Mouse (Mus musculus) limb, embryonic 10.5 days (tissue): ENCODE measurements around the gene Mfrp. TPM values are rescaled to one million over a fixed set of nuclear protein-coding genes. Genes with fewer than 3 reads are reported as not detected.

Experiments used
- DNase-seq: peaks from one replicate; pipeline ENCODE4 v3.0.0-alpha.2; 2017; ENCODE audit warnings: low spot score
- H3K27ac ChIP-seq: fragments of 300-500 bp; sonication (generic); 2 replicates; pipeline ENCODE4 v1.5.1; 2016; ENCODE audit warnings: mild to moderate bottlenecking
- H3K27me3 ChIP-seq: fragments of 300-500 bp; sonication (generic); 2 replicates; pipeline ENCODE4 v1.6.1; 2016; ENCODE audit warnings: low read depth, mild to moderate bottlenecking; ENCODE audit not compliant: poor library complexity, severe bottlenecking
- H3K36me3 ChIP-seq: fragments of 300-500 bp; sonication (generic); 2 replicates; pipeline ENCODE4 v1.6.1; 2016; ENCODE audit warnings: mild to moderate bottlenecking, moderate library complexity
- H3K4me1 ChIP-seq: fragments of 300-500 bp; sonication (generic); 2 replicates; pipeline ENCODE4 v1.6.1; 2016
- H3K4me3 ChIP-seq: fragments of 300-500 bp; sonication (generic); 2 replicates; pipeline ENCODE4 v1.5.1; 2016; ENCODE audit warnings: mild to moderate bottlenecking, moderate library complexity
- H3K9me3 ChIP-seq: fragments of 300-500 bp; sonication (generic); replicated peaks from 2 replicates; pipeline ENCODE4 v1.6.1; 2016; ENCODE audit warnings: mild to moderate bottlenecking
- WGBS: fragments of 180-500 bp; shearing (Covaris S2); methylation state at CpG from one replicate; pipeline ENCODE4 v1.1.7; 2016; 5-methylcytosine and 5-hydroxymethylcytosine counted together
- polyA plus RNA-seq: library from polyadenylated mRNA; unstranded; fragments of >200 nt; fragmentation: Nextera tagmentation; extraction: Ambion mirVana; gene quantifications from 2 replicates; pipeline ENCODE4 v1.2.1, GENCODE M21; 2016

The Mfrp gene
- polyA plus RNA-seq, 1 experiment from 2014 or later = 0.13 TPM

GRCm38 (mm10) chr9:44114453-44114852, 12.9 kb downstream of the Mfrp start:
- H3K9me3 ChIP-seq = no peaks in the 10 kb centered on the region
- H3K4me1 ChIP-seq = peaks cover 26% of the 10 kb centered on the region
- H3K27me3 ChIP-seq = no peaks in the 10 kb centered on the region
- peaks cover 14% of the 10 kb centered on the region for H3K36me3 ChIP-seq
- 87% methylated on average over 2 of the region's 2 CpGs for WGBS
- no peak for DNase-seq
- H3K4me3 ChIP-seq = no peak overlapping the region
- H3K27ac ChIP-seq = no peak overlapping the region

GRCm38 (mm10) chr9:44115599-44115998, 14.1 kb downstream of the Mfrp start:
- Histone ChIP-seq H3K36me3 (peaks cover 3% of the 10 kb centered on the region), H3K9me3 (no peaks in the 10 kb centered on the region), H3K4me1 (peaks cover 15% of the 10 kb centered on the region), H3K27ac (no peak overlapping the region), H3K27me3 (no peaks in the 10 kb centered on the region), H3K4me3 (no peak overlapping the region)
- 92% methylated on average over 9 of the region's 9 CpGs for WGBS
- DNase-seq = no peak

- 96% methylated on average over 4 of the region's 4 CpGs for WGBS
Measured at GRCm38 (mm10) chr9:44116182-44116581, 14.7 kb downstream of the Mfrp start.

GRCm38 (mm10) chr9:44119011-44119410, 17.5 kb downstream of the Mfrp start:
- no peaks in the 10 kb centered on the region for H3K9me3 ChIP-seq
- no peaks in the 10 kb centered on the region for H3K4me1 ChIP-seq
- H3K36me3 ChIP-seq = no peaks in the 10 kb centered on the region
- no peaks in the 10 kb centered on the region for H3K27me3 ChIP-seq
- 50% methylated on average over 5 of the region's 5 CpGs for WGBS
- H3K27ac ChIP-seq = no peak overlapping the region
- peak; percentile 69 for DNase-seq
- H3K4me3 ChIP-seq = no peak overlapping the region

More at GRCm38 (mm10) chr9:44116182-44116581, 14.7 kb downstream of the Mfrp start:
- Histone ChIP-seq H3K27ac (no peak overlapping the region), H3K4me3 (no peak overlapping the region), H3K27me3 (no peaks in the 10 kb centered on the region), H3K36me3 (0 out of 2 replicates have a peak, but pooled peaks cover 2% of the 10 kb centered on the region), H3K9me3 (no peaks in the 10 kb centered on the region), H3K4me1 (peaks cover 12% of the 10 kb centered on the region)
- DNase-seq = no peak

- no peaks in the 10 kb centered on the region for H3K27me3 ChIP-seq
Measured at GRCm38 (mm10) chr9:44119948-44120465, 18.5 kb downstream of the Mfrp start.

GRCm38 (mm10) chr9:44124317-44124716, 22.8 kb downstream of the Mfrp start:
- H3K4me1 ChIP-seq = peaks cover 16% of the 10 kb centered on the region
- no peaks in the 10 kb centered on the region for H3K36me3 ChIP-seq
- no peak overlapping the region for H3K27ac ChIP-seq
- H3K4me3 ChIP-seq = no peak overlapping the region
- no peak for DNase-seq
- WGBS = 73% methylated on average over 6 of the region's 6 CpGs
- H3K9me3 ChIP-seq = no peaks in the 10 kb centered on the region
- H3K27me3 ChIP-seq = 0 out of 2 replicates have a peak, but pooled peaks cover 4% of the 10 kb centered on the region

More at GRCm38 (mm10) chr9:44119948-44120465, 18.5 kb downstream of the Mfrp start:
- Histone ChIP-seq H3K4me1 (no peaks in the 10 kb centered on the region; the same call in 1 of the 2 replicates), H3K36me3 (no peaks in the 10 kb centered on the region), H3K27ac (no peak overlapping the region), H3K9me3 (no peaks in the 10 kb centered on the region), H3K4me3 (no peak overlapping the region)
- 84% methylated on average over 8 of the region's 8 CpGs for WGBS
- DNase-seq = no peak

GRCm38 (mm10) chr9:44125026-44125425, 23.5 kb downstream of the Mfrp start:
- Histone ChIP-seq H3K4me1 (peaks cover 23% of the 10 kb centered on the region), H3K9me3 (no peaks in the 10 kb centered on the region), H3K27ac (no peak overlapping the region), H3K27me3 (0 out of 2 replicates have a peak, but pooled peaks cover 4% of the 10 kb centered on the region), H3K4me3 (no peak overlapping the region), H3K36me3 (no peaks in the 10 kb centered on the region)
- DNase-seq = no peak
- WGBS = 57% methylated on average over 5 of the region's 5 CpGs

- no peaks in the 10 kb centered on the region for H3K9me3 ChIP-seq
- peak overlapping the region; percentile 21; the same call in 1 of the 2 replicates for H3K27ac ChIP-seq
- H3K27me3 ChIP-seq = peaks cover 6% of the 10 kb centered on the region; the same call in 1 of the 2 replicates
- peak overlapping the region; percentile 20; the same call in 1 of the 2 replicates for H3K4me3 ChIP-seq
- WGBS = 37% methylated on average over 18 of the region's 18 CpGs
- peak; percentile 91 for DNase-seq
- peaks cover 30% of the 10 kb centered on the region for H3K4me1 ChIP-seq
- H3K36me3 ChIP-seq = no peaks in the 10 kb centered on the region
Measured at GRCm38 (mm10) chr9:44125546-44126428, 24.3 kb downstream of the Mfrp start.

- no peak overlapping the region for H3K27ac ChIP-seq
- H3K4me1 ChIP-seq = peaks cover 40% of the 10 kb centered on the region
- H3K36me3 ChIP-seq = no peaks in the 10 kb centered on the region
- DNase-seq = no peak
- H3K9me3 ChIP-seq = no peaks in the 10 kb centered on the region
- 86% methylated on average over 3 of the region's 3 CpGs for WGBS
- peaks cover 16% of the 10 kb centered on the region for H3K27me3 ChIP-seq
- H3K4me3 ChIP-seq = no peak overlapping the region
Measured at GRCm38 (mm10) chr9:44126746-44127145, 25.2 kb downstream of the Mfrp start.

GRCm38 (mm10) chr9:44127351-44127801, 25.8 kb downstream of the Mfrp start:
- no peak overlapping the region for H3K27ac ChIP-seq
- no peak overlapping the region for H3K4me3 ChIP-seq
- 67% methylated on average over 3 of the region's 3 CpGs for WGBS
- DNase-seq = no peak
- no peaks in the 10 kb centered on the region for H3K36me3 ChIP-seq
- no peaks in the 10 kb centered on the region for H3K9me3 ChIP-seq
- peaks cover 22% of the 10 kb centered on the region for H3K27me3 ChIP-seq
- peaks cover 41% of the 10 kb centered on the region for H3K4me1 ChIP-seq

GRCm38 (mm10) chr9:44129633-44130032, 28.1 kb downstream of the Mfrp start:
- WGBS = 8% methylated on average over 9 of the region's 9 CpGs
- H3K9me3 ChIP-seq = no peaks in the 10 kb centered on the region
- peak overlapping the region; percentile 83 for H3K27ac ChIP-seq
- DNase-seq = no peak
- H3K36me3 ChIP-seq = no peaks in the 10 kb centered on the region
- peak overlapping the region; percentile 58 for H3K4me3 ChIP-seq
- peaks cover 44% of the 10 kb centered on the region for H3K27me3 ChIP-seq
- H3K4me1 ChIP-seq = peaks cover 59% of the 10 kb centered on the region

- Histone ChIP-seq H3K4me3 (peak overlapping the region; percentile 58), H3K36me3 (no peaks in the 10 kb centered on the region), H3K27ac (peak overlapping the region; percentile 83), H3K27me3 (peaks cover 48% of the 10 kb centered on the region), H3K4me1 (peaks cover 63% of the 10 kb centered on the region), H3K9me3 (no peaks in the 10 kb centered on the region)
- under 1% methylated on average over 27 of the region's 27 CpGs for WGBS
- DNase-seq = peak; percentile 76
Measured at GRCm38 (mm10) chr9:44130034-44130433, 28.5 kb downstream of the Mfrp start.
